Mouse (Mus musculus) testis, adult 2 months (tissue): ENCODE data around the gene Adgrf5. TPM values are rescaled to one million over a fixed set of nuclear protein-coding genes. Genes with fewer than 3 reads are reported as not detected.

ENCODE experiments used
- H3K27ac ChIP-seq: fragments of 200-500 bp; 2 replicates; pipeline ENCODE4 v1.5.1; 2012; ENCODE audit warnings: low read depth, low read length; ENCODE audit not compliant: control insufficient read depth, insufficient read depth
- H3K27me3 ChIP-seq: fragments of 200-500 bp; 2 replicates; pipeline ENCODE4 v1.6.1; 2012; ENCODE audit warnings: mild to moderate bottlenecking, low read length, moderate library complexity; ENCODE audit not compliant: control insufficient read depth, insufficient read depth
- H3K36me3 ChIP-seq: fragments of 200-500 bp; 2 replicates; pipeline ENCODE4 v1.6.1; 2012; ENCODE audit warnings: mild to moderate bottlenecking, low read length; ENCODE audit not compliant: control insufficient read depth, insufficient read depth
- H3K4me1 ChIP-seq: fragments of 200-500 bp; 2 replicates; pipeline ENCODE4 v1.6.1; 2012; ENCODE audit warnings: low read length; ENCODE audit not compliant: control insufficient read depth, insufficient read depth
- H3K4me3 ChIP-seq: fragments of 200-500 bp; 2 replicates; pipeline ENCODE4 v1.5.1; 2012; ENCODE audit warnings: low read depth, mild to moderate bottlenecking, low read length, moderate library complexity, mixed read lengths; ENCODE audit not compliant: control insufficient read depth
- CTCF ChIP-seq: fragments of 200-500 bp; IDR thresholded peaks from 2 replicates; pipeline ENCODE4 v1.5.1; 2012; ENCODE audit warnings: low read depth, mild to moderate bottlenecking, inconsistent platforms, low read length, moderate library complexity; ENCODE audit not compliant: control insufficient read depth, insufficient read depth, insufficient replicate concordance
- POLR2A ChIP-seq: fragments of 200-500 bp; IDR thresholded peaks from 2 replicates; pipeline ENCODE4 v1.6.1; 2012; ENCODE audit warnings: low read depth, mild to moderate bottlenecking, inconsistent platforms, low read length, moderate library complexity; ENCODE audit not compliant: control insufficient read depth
- polyA plus RNA-seq: library from polyadenylated mRNA; depleted of rRNA; stranded (reverse); fragments of >200 nt; gene quantifications from 2 replicates; pipeline ENCODE4 v1.2.3, GENCODE M21; 2012

The Adgrf5 gene
- polyA plus RNA-seq, 1 experiment: 0.74 TPM

DNA sequence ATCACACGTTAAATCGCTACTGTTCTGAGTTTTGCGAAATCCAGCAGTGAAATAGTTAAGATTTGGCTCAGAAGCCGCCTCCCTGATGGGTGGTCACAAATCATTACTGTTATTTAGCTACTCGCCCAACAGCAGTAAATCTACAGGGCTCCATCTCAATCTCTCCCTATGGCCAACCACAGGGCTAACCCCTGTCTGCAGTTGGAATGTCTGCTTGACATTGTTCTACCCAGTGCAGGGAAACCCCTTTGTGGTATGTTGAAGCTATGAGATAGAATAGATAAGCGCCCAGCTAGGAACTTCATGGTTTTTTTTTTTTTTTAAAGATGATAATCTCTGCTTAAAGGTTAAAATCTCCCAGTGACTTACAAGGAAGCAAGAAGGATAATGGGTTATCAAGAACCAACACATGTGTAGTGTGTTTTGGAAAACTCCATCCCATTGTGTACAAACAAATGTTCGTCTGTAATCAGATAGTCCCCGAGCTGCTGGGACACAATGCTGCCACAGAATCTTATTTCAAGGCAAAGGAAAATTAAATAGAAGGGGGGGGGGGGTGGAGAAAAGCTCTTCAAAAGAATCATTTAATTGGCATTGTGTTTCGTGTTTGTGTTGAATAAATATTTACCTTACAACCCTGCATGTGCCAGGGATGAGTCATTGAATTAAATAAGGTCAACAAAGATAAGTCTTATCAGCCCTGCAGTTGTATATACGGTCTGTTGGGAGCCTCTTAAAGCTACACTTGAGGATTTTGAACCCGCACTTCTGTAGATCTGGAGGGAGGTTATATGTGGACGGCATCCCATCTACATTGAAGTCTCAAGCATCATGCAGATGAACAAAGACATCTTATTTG is 35.4 kb downstream of the Adgrf5 start:
- H3K27ac ChIP-seq: no peak overlapping the region
- no peaks in the 10 kb centered on the region for H3K27me3 ChIP-seq
- TF ChIP-seq POLR2A (no peak), CTCF (no peak)
- H3K4me1 ChIP-seq: no peaks in the 10 kb centered on the region
- H3K4me3 ChIP-seq: no peak overlapping the region
- no peaks in the 10 kb centered on the region for H3K36me3 ChIP-seq

DNA sequence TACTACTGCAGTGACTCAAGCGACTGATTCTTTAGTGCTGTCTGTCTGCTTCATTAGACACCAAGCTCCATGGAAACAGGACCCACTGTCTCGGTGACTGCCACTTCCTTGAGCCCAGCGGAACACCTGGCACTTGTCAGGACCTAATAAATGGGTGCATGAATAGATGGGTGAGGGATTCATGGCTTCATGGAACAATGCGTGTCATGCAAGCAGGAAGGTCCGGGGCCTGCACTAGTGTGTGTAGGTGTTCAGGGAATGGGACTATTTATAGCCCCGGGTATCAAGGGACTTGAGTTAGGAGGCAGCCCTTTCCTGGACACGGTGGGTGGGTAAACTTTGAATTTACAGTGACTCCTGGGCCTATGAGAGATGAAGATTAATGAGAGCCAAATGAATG is 38.4 kb downstream of the Adgrf5 start:
- Histone ChIP-seq H3K4me1 (no peaks in the 10 kb centered on the region), H3K36me3 (no peaks in the 10 kb centered on the region)
- TF ChIP-seq POLR2A: no peak
- no peak for TF ChIP-seq CTCF

DNA sequence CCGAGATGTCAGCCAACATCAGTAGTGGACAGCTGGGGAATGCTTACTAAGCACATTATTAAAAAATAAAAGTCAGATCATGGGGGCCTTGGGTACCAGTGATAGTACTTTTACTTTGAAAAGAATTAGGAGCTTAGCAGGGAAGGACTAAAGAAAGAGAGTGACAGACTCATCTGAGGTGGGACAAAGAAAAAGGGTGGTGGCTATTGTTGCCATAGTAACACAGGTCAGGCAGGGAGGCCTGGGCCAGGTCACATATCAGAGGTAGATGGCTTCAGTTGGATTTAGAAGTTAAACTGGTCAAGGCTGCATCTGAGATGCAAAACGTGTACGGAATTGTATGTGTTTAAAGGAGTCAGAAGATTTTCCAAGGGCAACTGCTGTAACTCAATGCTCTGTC is 38.9 kb downstream of the Adgrf5 start:
- Histone ChIP-seq H3K4me1 (no peaks in the 10 kb centered on the region), H3K27me3 (no peaks in the 10 kb centered on the region), H3K27ac (no peak overlapping the region), H3K36me3 (no peaks in the 10 kb centered on the region), H3K4me3 (no peak overlapping the region)
- TF ChIP-seq POLR2A: no peak
- no peak for TF ChIP-seq CTCF

More for the DNA sequence above, 38.4 kb downstream of the Adgrf5 start:
- Histone ChIP-seq H3K4me3 (no peak overlapping the region), H3K27me3 (no peaks in the 10 kb centered on the region), H3K27ac (no peak overlapping the region)

DNA sequence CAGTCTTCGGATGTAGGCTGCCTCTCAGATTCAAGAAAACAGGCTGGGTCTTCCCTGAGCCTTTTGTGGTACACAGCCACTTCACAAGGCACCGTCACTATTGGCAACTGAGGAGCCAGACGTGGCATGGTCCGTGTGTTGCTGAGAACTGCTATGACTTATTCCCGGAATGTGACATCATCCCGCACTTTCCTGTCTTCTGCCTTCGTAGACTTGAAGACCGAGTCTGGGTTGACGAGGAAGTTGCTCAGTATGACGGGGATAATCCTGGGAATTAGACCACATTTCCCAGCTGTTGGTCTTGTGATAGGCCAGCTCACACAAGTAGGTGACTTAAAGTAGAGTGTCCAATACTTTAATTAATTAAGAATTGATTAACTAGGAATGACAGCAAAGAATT is 40.2 kb downstream of the Adgrf5 start:
- TF ChIP-seq POLR2A (no peak), CTCF (no peak)
- H3K27ac ChIP-seq: no peak overlapping the region
- H3K27me3 ChIP-seq: no peaks in the 10 kb centered on the region
- no peaks in the 10 kb centered on the region for H3K36me3 ChIP-seq
- H3K4me3 ChIP-seq: no peak overlapping the region
- H3K4me1 ChIP-seq: no peaks in the 10 kb centered on the region

DNA sequence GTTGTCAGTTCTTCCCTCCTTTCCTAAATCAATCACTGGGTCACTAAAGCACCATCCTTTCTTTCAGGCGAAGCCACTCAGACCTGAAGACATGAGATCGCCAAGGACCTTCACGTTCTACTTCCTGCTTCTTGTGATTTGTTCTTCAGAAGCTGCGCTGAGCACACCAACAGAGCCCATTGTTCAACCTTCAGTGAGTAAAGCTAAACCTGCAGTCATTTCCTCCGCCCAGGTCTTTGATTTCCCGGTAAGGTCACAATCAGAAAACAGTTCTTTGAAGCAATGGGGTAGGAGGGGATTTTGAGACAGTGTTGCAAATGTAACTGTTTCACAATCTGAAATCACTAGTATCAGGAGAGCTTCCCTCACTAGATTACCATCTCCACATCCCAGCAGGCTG is 43.6 kb downstream of the Adgrf5 start:
- H3K27ac ChIP-seq: no peak overlapping the region
- H3K36me3 ChIP-seq: no peaks in the 10 kb centered on the region
- no peak overlapping the region for H3K4me3 ChIP-seq
- H3K4me1 ChIP-seq: no peaks in the 10 kb centered on the region
- TF ChIP-seq POLR2A (no peak), CTCF (no peak)
- no peaks in the 10 kb centered on the region for H3K27me3 ChIP-seq

DNA sequence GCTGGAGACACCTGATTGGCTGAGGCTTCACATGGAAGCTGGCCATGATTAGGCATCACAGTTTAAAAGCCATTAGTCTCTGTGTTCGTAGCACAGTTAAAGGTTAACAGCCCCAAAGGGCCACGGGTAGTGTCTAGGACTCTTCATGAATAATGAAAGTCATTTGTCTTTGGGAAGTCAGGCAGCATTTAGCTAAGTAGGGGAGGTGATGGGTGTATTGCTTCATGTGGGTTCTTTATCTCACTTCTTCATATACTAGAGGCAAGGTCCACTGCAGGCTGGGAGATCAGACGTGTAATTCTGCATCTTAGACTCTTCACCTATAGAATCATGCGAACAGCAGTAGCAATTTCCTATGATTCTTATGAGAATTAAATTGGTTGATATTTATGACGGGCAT is 44.2 kb downstream of the Adgrf5 start:
- H3K36me3 ChIP-seq: no peaks in the 10 kb centered on the region
- H3K27ac ChIP-seq: no peak overlapping the region
- no peak overlapping the region for H3K4me3 ChIP-seq
- H3K27me3 ChIP-seq: no peaks in the 10 kb centered on the region
- no peaks in the 10 kb centered on the region for H3K4me1 ChIP-seq
- no peak for TF ChIP-seq POLR2A
- TF ChIP-seq CTCF: no peak

DNA sequence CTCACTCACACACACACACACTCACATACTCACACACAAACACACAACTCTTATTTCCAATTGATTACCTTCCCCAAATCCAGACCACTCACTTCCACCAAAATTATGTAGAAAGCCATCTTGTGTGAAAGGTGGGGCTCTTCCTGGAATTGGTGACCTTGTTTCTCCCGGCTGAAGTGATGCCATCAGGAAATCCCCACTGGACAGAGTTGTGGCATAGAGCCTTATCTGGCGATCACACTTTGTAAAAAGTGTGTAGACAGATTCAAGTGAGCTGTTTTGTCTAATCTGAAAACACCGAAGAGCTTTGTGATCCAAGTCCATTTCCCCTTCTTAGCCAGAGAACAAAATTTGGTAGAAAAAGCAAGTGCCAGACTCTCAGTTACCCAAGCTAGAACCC is 46.1 kb downstream of the Adgrf5 start:
- TF ChIP-seq POLR2A (no peak), CTCF (no peak)
- Histone ChIP-seq H3K36me3 (no peaks in the 10 kb centered on the region), H3K4me3 (peak overlapping the region; percentile 16; the same call in 1 of the 2 replicates), H3K4me1 (no peaks in the 10 kb centered on the region), H3K27me3 (no peaks in the 10 kb centered on the region), H3K27ac (no peak overlapping the region)
